Mouse (Mus musculus) forebrain, embryonic 11.5 days (tissue): ENCODE results near the gene Chmp1a. TPM values are rescaled to one million over a fixed set of nuclear protein-coding genes. Genes with fewer than 3 reads are reported as not detected.

Experiments used
- ATAC-seq: fragments of 200-750 bp; cut with Nextera tagmentation; replicated peaks from 2 replicates; pipeline ENCODE4 v1.8.0; 2017; ENCODE audit warnings: moderate TSS enrichment; ENCODE audit not compliant: low FRiP score
- DNase-seq: peaks from one replicate; pipeline ENCODE4 v3.0.0-alpha.2; 2017; ENCODE audit warnings: low spot score
- H3K27ac ChIP-seq: fragments of 300-500 bp; sonication (generic); 2 replicates; pipeline ENCODE4 v1.5.1; 2014; ENCODE audit warnings: low read depth, low read length
- H3K27me3 ChIP-seq: fragments of 300-500 bp; sonication (generic); 2 replicates; pipeline ENCODE4 v1.6.1; 2014; ENCODE audit warnings: mild to moderate bottlenecking, low read length, mixed read lengths; ENCODE audit not compliant: control insufficient read depth, insufficient read depth
- H3K36me3 ChIP-seq: fragments of 300-500 bp; sonication (generic); 2 replicates; pipeline ENCODE4 v1.6.1; 2014; ENCODE audit warnings: mild to moderate bottlenecking, low read length, moderate library complexity, mixed read lengths; ENCODE audit not compliant: control insufficient read depth, insufficient read depth
- H3K4me1 ChIP-seq: fragments of 300-500 bp; sonication (generic); replicated peaks from 2 replicates; pipeline ENCODE4 v1.6.1; 2014; ENCODE audit warnings: low read length, mixed read lengths; ENCODE audit not compliant: control insufficient read depth, insufficient read depth
- H3K4me2 ChIP-seq: fragments of 300-500 bp; sonication (generic); 2 replicates; pipeline ENCODE4 v1.6.1; 2014; ENCODE audit warnings: low read depth, mild to moderate bottlenecking, low read length, moderate library complexity, mixed read lengths; ENCODE audit not compliant: severe bottlenecking
- H3K4me3 ChIP-seq: fragments of 300-500 bp; sonication (generic); 2 replicates; pipeline ENCODE4 v1.5.1; 2014; ENCODE audit warnings: low read depth, low read length
- H3K9ac ChIP-seq: fragments of 300-500 bp; sonication (generic); 2 replicates; pipeline ENCODE4 v1.6.1; 2014; ENCODE audit warnings: low read length
- H3K9me3 ChIP-seq: fragments of 300-500 bp; sonication (generic); 2 replicates; pipeline ENCODE4 v1.6.1; 2016; ENCODE audit warnings: low read length, mixed read lengths; ENCODE audit not compliant: control insufficient read depth
- WGBS: fragments of 180-500 bp; shearing (Covaris S2); extraction: QIAGEN DNeasy Blood & Tissue Kit; methylation state at CpG from one replicate; pipeline ENCODE4 v1.1.7; 2014; 5-methylcytosine and 5-hydroxymethylcytosine counted together
- polyA plus RNA-seq: library from polyadenylated mRNA; unstranded; fragments of >200 nt; fragmentation: Nextera tagmentation; extraction: Ambion mirVana; gene quantifications from 2 replicates; pipeline ENCODE4 v1.2.1, GENCODE M21; 2014

Chmp1a gene
- polyA plus RNA-seq, 1 experiment from 2014 or later, result 117 TPM

DNA sequence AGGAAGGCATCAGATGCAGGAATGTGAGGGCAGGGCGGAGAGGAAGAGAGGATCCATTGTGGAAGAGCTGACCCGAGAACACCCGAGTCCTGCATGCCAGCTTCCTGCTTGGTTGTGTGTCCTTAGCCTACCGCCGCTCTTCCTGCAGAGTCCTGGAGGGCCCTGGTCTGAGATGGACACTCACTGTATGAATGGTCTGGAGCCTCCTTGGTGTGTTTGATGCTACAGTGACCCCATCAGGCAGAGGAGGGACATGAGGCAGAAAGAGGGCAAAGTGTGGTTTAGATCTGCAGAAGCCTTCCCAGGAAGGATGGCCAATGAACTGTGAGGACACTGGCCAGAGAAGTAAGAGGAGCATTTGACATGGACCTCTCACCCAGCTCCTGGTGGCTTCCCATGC lies 57.4 kb downstream of the Chmp1a start:
- H3K27ac ChIP-seq, result no peak overlapping the region
- H3K36me3 ChIP-seq, result no peaks in the 10 kb centered on the region
- no peak for ATAC-seq
- no peak for DNase-seq
- no peaks in the 10 kb centered on the region for H3K27me3 ChIP-seq
- H3K4me3 ChIP-seq, result no peak overlapping the region
- H3K9ac ChIP-seq, result no peak overlapping the region
- no peaks in the 10 kb centered on the region for H3K9me3 ChIP-seq
- H3K4me1 ChIP-seq, result peaks cover 4% of the 10 kb centered on the region; the same call in 1 of the 2 replicates
- WGBS, result 77% methylated on average over 5 of the region's 5 CpGs
- no peak overlapping the region for H3K4me2 ChIP-seq

Other genes with a start within 250 kb of the Chmp1a start
- gene Ankrd11, start 170.5 kb downstream of the Chmp1a start, polyA plus RNA-seq, result 94.4 and 95.0 TPM in 2 replicates
- 43.5 and 52.6 TPM in 2 replicates for gene Spg7, start 149.8 kb downstream of the Chmp1a start, polyA plus RNA-seq
- 1,219 and 1,311 TPM in 2 replicates for gene Rpl13, start 110.4 kb downstream of the Chmp1a start, polyA plus RNA-seq
- gene Cpne7, start 95.4 kb downstream of the Chmp1a start, polyA plus RNA-seq, result 0.19 TPM in 1 of 2 replicates, not detected in the other
- 2.9 and 4.3 TPM in 2 replicates for gene Sult5a1, start 54.4 kb downstream of the Chmp1a start, polyA plus RNA-seq
- 0.81 and 1.5 TPM in 2 replicates for gene Dpep1, start 26.5 kb downstream of the Chmp1a start, polyA plus RNA-seq
- 5.9 and 6.0 TPM in 2 replicates for gene Spata33, start 69 bp upstream of the Chmp1a start, polyA plus RNA-seq
- 36.0 and 36.6 TPM in 2 replicates for gene Cdk10, start 12.1 kb upstream of the Chmp1a start, polyA plus RNA-seq
- gene Spata2l, start 23.5 kb upstream of the Chmp1a start, polyA plus RNA-seq, result 1.8 and 2.0 TPM in 2 replicates
- 25.1 and 26.5 TPM in 2 replicates for gene Zfp276, start 41.4 kb upstream of the Chmp1a start, polyA plus RNA-seq
- 27.3 and 29.6 TPM in 2 replicates for gene Vps9d1, start 41.6 kb upstream of the Chmp1a start, polyA plus RNA-seq
- gene Fanca, start 105.8 kb upstream of the Chmp1a start, polyA plus RNA-seq, result 46.5 and 48.6 TPM in 2 replicates
- gene Spire2, start 120.0 kb upstream of the Chmp1a start, polyA plus RNA-seq, result 12.4 and 13.4 TPM in 2 replicates
- 166 and 186 TPM in 2 replicates for gene Tcf25, start 161.0 kb upstream of the Chmp1a start, polyA plus RNA-seq
- 0.16 and 0.31 TPM in 2 replicates for gene Mc1r, start 194.3 kb upstream of the Chmp1a start, polyA plus RNA-seq
- gene Tubb3, start 198.7 kb upstream of the Chmp1a start, polyA plus RNA-seq, result 556 and 641 TPM in 2 replicates
- 46.3 and 48.1 TPM in 2 replicates for gene Def8, start 210.8 kb upstream of the Chmp1a start, polyA plus RNA-seq